Mouse (Mus musculus) heart, postnatal 25 days (tissue): ENCODE results near the gene Prkag3. TPM values are rescaled to one million over a fixed set of nuclear protein-coding genes. Genes with fewer than 3 reads are reported as not detected.

Source experiments
- total RNA-seq, 2 experiments: library from RNA; stranded (reverse); gene quantifications; 2 replicates each; pipeline ENCODE4 v1.2.3; 2021

Gene Prkag3
- total RNA-seq, 2 experiments from 2014 or later: 0.96 to 2.7 TPM

Other genes starting within 250 kb of the Prkag3 start
- gene Cnot9, start 243.2 kb downstream of the Prkag3 start, total RNA-seq: 10 to 100 TPM; 12.5 to 14.7 TPM
- not detected for gene Plcd4, start 206.3 kb downstream of the Prkag3 start, total RNA-seq
- 1 to 10 TPM; 7.5 to 9.0 TPM for gene Usp37, start 204.9 kb downstream of the Prkag3 start, total RNA-seq
- 10 to 100 TPM; 12.1 to 12.4 TPM for gene Zfp142, start 161.0 kb downstream of the Prkag3 start, total RNA-seq
- gene Bcs1l, start 160.9 kb downstream of the Prkag3 start, total RNA-seq: 10 to 100 TPM; 34.5 to 36.6 TPM
- 10 to 100 TPM; 16.7 to 20.4 TPM for gene Rnf25, start 147.8 kb downstream of the Prkag3 start, total RNA-seq
- gene Stk36, start 147.8 kb downstream of the Prkag3 start, total RNA-seq: 1 to 10 TPM in 1 of 2 experiments, under 1 TPM in 1; 0.73 to 1.1 TPM
- gene Ttll4, start 87.5 kb downstream of the Prkag3 start, total RNA-seq: 10 to 100 TPM; 11.6 to 12.1 TPM
- 10 to 100 TPM; 11.1 to 11.9 TPM for gene Cyp27a1, start 35.6 kb downstream of the Prkag3 start, total RNA-seq
- gene Wnt6, start 22.7 kb upstream of the Prkag3 start, total RNA-seq: under 1 TPM in 1 of 2 experiments, not detected in 1; 0.20 TPM
- not detected for gene Wnt10a, start 42.3 kb upstream of the Prkag3 start, total RNA-seq
- not detected for gene Cdk5r2, start 105.7 kb upstream of the Prkag3 start, total RNA-seq
- gene Fev, start 136.2 kb upstream of the Prkag3 start, total RNA-seq: not detected
- gene Cryba2, start 143.9 kb upstream of the Prkag3 start, total RNA-seq: not detected
- not detected for gene Cfap65, start 186.4 kb upstream of the Prkag3 start, total RNA-seq
- under 1 TPM in 1 of 2 experiments, not detected in 1; 0.11 TPM for gene Ihh, start 202.5 kb upstream of the Prkag3 start, total RNA-seq